Mouse (Mus musculus) layer of hippocampus, adult 2 months (tissue): ENCODE measurements at regions not wholly inside any gene's neighbourhood (a gene's known extent, or its start where the extent isn't known, plus 50 kb on each side); places are given as distances from the start of the nearest gene placed in this dataset.
A peak's percentile ranks its signal among the peaks of the same experiment; 100 is the strongest.

Source experiments
- DNase-seq, 2 experiments: peaks; one replicate each; pipeline ENCODE4 v3.0.0; 2022; ENCODE audit warnings: low spot score in 2 of 2
- H3K27ac ChIP-seq: fragments of 200-600 bp; 2 replicates; pipeline ENCODE4 v1.8.1; 2022
- H3K4me3 ChIP-seq: fragments of 200-600 bp; 2 replicates; pipeline ENCODE4 v1.8.1; 2022; ENCODE audit warnings: mild to moderate bottlenecking
- CTCF ChIP-seq: fragments of 200-600 bp; conservative IDR thresholded peaks from 2 replicates; pipeline ENCODE4 v1.8.1; 2022; ENCODE audit warnings: antibody characterized with exemption, mild to moderate bottlenecking, moderate library complexity

- DNase-seq = no peak
- TF ChIP-seq CTCF = no peak
- Histone ChIP-seq H3K4me3 (no peak overlapping the region), H3K27ac (no peak overlapping the region)
Observed at GRCm38 (mm10) chr1:194058512-194058911, 559.5 kb upstream of the Plxna2 start.

- DNase-seq = no peak
- TF ChIP-seq CTCF = no peak
- no peak overlapping the region for H3K27ac ChIP-seq
- no peak overlapping the region for H3K4me3 ChIP-seq
Observed at GRCm38 (mm10) chr1:194056544-194056943, 561.5 kb upstream of the Plxna2 start.

- no peak overlapping the region for H3K4me3 ChIP-seq
- no peak for TF ChIP-seq CTCF
- no peak overlapping the region for H3K27ac ChIP-seq
- DNase-seq = peak in 1 of 2 experiments; percentile 13
Observed at GRCm38 (mm10) chr1:194049746-194050351, 568.2 kb upstream of the Plxna2 start.

GRCm38 (mm10) chr1:194041393-194042352 lies 576.3 kb upstream of the Plxna2 start:
- DNase-seq = peak in 1 of 2 experiments; percentile 2
- no peak overlapping the region for H3K27ac ChIP-seq
- no peak overlapping the region for H3K4me3 ChIP-seq
- TF ChIP-seq CTCF = no peak

GRCm38 (mm10) chr1:194038711-194039110 lies 579.3 kb upstream of the Plxna2 start:
- no peak for TF ChIP-seq CTCF
- DNase-seq = no peak
- Histone ChIP-seq H3K4me3 (no peak overlapping the region), H3K27ac (no peak overlapping the region)

- Histone ChIP-seq H3K4me3 (no peak overlapping the region), H3K27ac (no peak overlapping the region)
- no peak for TF ChIP-seq CTCF
- DNase-seq = no peak
Observed at GRCm38 (mm10) chr1:194034199-194034883, 583.7 kb upstream of the Plxna2 start.

GRCm38 (mm10) chr1:194032603-194033002 lies 585.4 kb upstream of the Plxna2 start:
- DNase-seq = no peak
- TF ChIP-seq CTCF = no peak
- Histone ChIP-seq H3K27ac (no peak overlapping the region), H3K4me3 (no peak overlapping the region)

GRCm38 (mm10) chr1:194030651-194031228 lies 587.3 kb upstream of the Plxna2 start:
- Histone ChIP-seq H3K27ac (no peak overlapping the region), H3K4me3 (no peak overlapping the region)
- no peak for TF ChIP-seq CTCF
- DNase-seq = no peak

GRCm38 (mm10) chr1:194026958-194027692 lies 590.9 kb upstream of the Plxna2 start:
- DNase-seq = no peak
- Histone ChIP-seq H3K27ac (no peak overlapping the region), H3K4me3 (no peak overlapping the region)
- TF ChIP-seq CTCF = no peak

- TF ChIP-seq CTCF = no peak
- no peak overlapping the region for H3K4me3 ChIP-seq
- no peak for DNase-seq
- H3K27ac ChIP-seq = no peak overlapping the region
Observed at GRCm38 (mm10) chr1:194026213-194026612, 591.8 kb upstream of the Plxna2 start.

GRCm38 (mm10) chr1:194019282-194019681 lies 598.7 kb upstream of the Plxna2 start:
- H3K27ac ChIP-seq = 0 out of 2 replicates have a peak overlapping the region, but pooled peaks have one; percentile 18
- peak; percentile 76 to 85 for DNase-seq
- no peak for TF ChIP-seq CTCF
- no peak overlapping the region for H3K4me3 ChIP-seq

GRCm38 (mm10) chr1:193992226-193992625 lies 622.1 kb upstream of the Camk1g start:
- TF ChIP-seq CTCF = no peak
- no peak for DNase-seq
- no peak overlapping the region for H3K4me3 ChIP-seq
- no peak overlapping the region for H3K27ac ChIP-seq
